Mouse (Mus musculus) midbrain, embryonic 15.5 days (tissue): ENCODE measurements around the gene Gm49450. TPM values are rescaled to one million over a fixed set of nuclear protein-coding genes. Genes with fewer than 3 reads are reported as not detected.

Experiments
- ATAC-seq: fragments of 200-750 bp; cut with Nextera tagmentation; replicated peaks from 2 replicates; pipeline ENCODE4 v1.8.0; 2017; ENCODE audit warnings: moderate TSS enrichment
- H3K27ac ChIP-seq: fragments of 300-500 bp; sonication (generic); 2 replicates; pipeline ENCODE4 v1.5.1; 2015; ENCODE audit warnings: mild to moderate bottlenecking, inconsistent platforms
- H3K27me3 ChIP-seq: fragments of 300-500 bp; sonication (generic); replicated peaks from 2 replicates; pipeline ENCODE4 v1.6.1; 2015; ENCODE audit warnings: inconsistent platforms
- H3K36me3 ChIP-seq: fragments of 300-500 bp; sonication (generic); replicated peaks from 2 replicates; pipeline ENCODE4 v1.6.1; 2015; ENCODE audit warnings: inconsistent platforms
- H3K4me1 ChIP-seq: fragments of 300-500 bp; sonication (generic); 2 replicates; pipeline ENCODE4 v1.6.1; 2015; ENCODE audit warnings: inconsistent platforms
- H3K4me2 ChIP-seq: fragments of 300-500 bp; sonication (generic); 2 replicates; pipeline ENCODE4 v1.6.1; 2015; ENCODE audit warnings: inconsistent platforms, mild to moderate bottlenecking, moderate library complexity
- H3K4me3 ChIP-seq: fragments of 300-500 bp; sonication (generic); 2 replicates; pipeline ENCODE4 v1.5.1; 2015; ENCODE audit warnings: mild to moderate bottlenecking, inconsistent platforms
- H3K9ac ChIP-seq: fragments of 300-500 bp; sonication (generic); 2 replicates; pipeline ENCODE4 v1.6.1; 2015; ENCODE audit warnings: mild to moderate bottlenecking, inconsistent platforms
- H3K9me3 ChIP-seq: fragments of 300-500 bp; sonication (generic); 2 replicates; pipeline ENCODE4 v1.6.1; 2016; ENCODE audit warnings: inconsistent platforms
- WGBS: fragments of 180-500 bp; shearing (Covaris S2); methylation state at CpG from one replicate; pipeline ENCODE4 v1.1.7; 2015; ENCODE audit warnings: mixed read lengths; 5-methylcytosine and 5-hydroxymethylcytosine counted together
- polyA plus RNA-seq: library from polyadenylated mRNA; unstranded; fragments of >200 nt; fragmentation: Nextera tagmentation; extraction: Ambion mirVana; gene quantifications from 2 replicates; pipeline ENCODE4 v1.2.1, GENCODE M21; 2015

The Gm49450 gene
- polyA plus RNA-seq, 1 experiment from 2014 or later, result not detected

GRCm38 (mm10) chr15:98886667-98887387, 66.5 kb downstream of the Gm49450 start:
- no peak for ATAC-seq
- Histone ChIP-seq H3K4me3 (no peak overlapping the region), H3K4me2 (no peak overlapping the region), H3K9me3 (no peaks in the 10 kb centered on the region), H3K9ac (no peak overlapping the region), H3K36me3 (no peaks in the 10 kb centered on the region), H3K27me3 (peaks cover 8% of the 10 kb centered on the region), H3K4me1 (no peaks in the 10 kb centered on the region; the same call in 1 of the 2 replicates), H3K27ac (no peak overlapping the region)
- 67% methylated on average over 8 of the region's 8 CpGs for WGBS

- Histone ChIP-seq H3K9me3 (no peaks in the 10 kb centered on the region), H3K4me3 (no peak overlapping the region), H3K9ac (no peak overlapping the region), H3K4me2 (no peak overlapping the region), H3K4me1 (peaks cover 17% of the 10 kb centered on the region), H3K27me3 (no peaks in the 10 kb centered on the region), H3K27ac (no peak overlapping the region), H3K36me3 (no peaks in the 10 kb centered on the region)
- ATAC-seq, result no peak
- 67% methylated on average over 1 of the region's 1 CpGs for WGBS
Measured at GRCm38 (mm10) chr15:98884106-98884505, 69.2 kb downstream of the Gm49450 start.

GRCm38 (mm10) chr15:98883661-98884060, 69.7 kb downstream of the Gm49450 start:
- no peak overlapping the region for H3K27ac ChIP-seq
- H3K27me3 ChIP-seq, result no peaks in the 10 kb centered on the region
- no peak for ATAC-seq
- H3K36me3 ChIP-seq, result no peaks in the 10 kb centered on the region
- no peak overlapping the region for H3K4me3 ChIP-seq
- no peaks in the 10 kb centered on the region for H3K9me3 ChIP-seq
- no peak overlapping the region for H3K9ac ChIP-seq
- peaks cover 20% of the 10 kb centered on the region for H3K4me1 ChIP-seq
- no peak overlapping the region for H3K4me2 ChIP-seq

Other genes with a start within 250 kb of the Gm49450 start
- gene Ccdc65, start 245.3 kb downstream of the Gm49450 start, polyA plus RNA-seq, result 6.8 and 8.5 TPM in 2 replicates
- gene Fkbp11, start 225.4 kb downstream of the Gm49450 start, polyA plus RNA-seq, result 3.8 and 4.6 TPM in 2 replicates
- gene Arf3, start 190.3 kb downstream of the Gm49450 start, polyA plus RNA-seq, result 103 and 106 TPM in 2 replicates
- gene Wnt10b, start 175.4 kb downstream of the Gm49450 start, polyA plus RNA-seq, result 0.17 TPM in 1 of 2 replicates, not detected in the other
- gene Wnt1, start 163.7 kb downstream of the Gm49450 start, polyA plus RNA-seq, result 2.0 and 2.9 TPM in 2 replicates
- gene Ddn, start 144.1 kb downstream of the Gm49450 start, polyA plus RNA-seq, result 0.52 and 0.81 TPM in 2 replicates
- gene Prkag1, start 122.0 kb downstream of the Gm49450 start, polyA plus RNA-seq, result 72.7 and 84.7 TPM in 2 replicates
- gene Kmt2d, start 82.3 kb downstream of the Gm49450 start, polyA plus RNA-seq, result 11.9 and 13.5 TPM in 2 replicates
- 35.5 and 35.9 TPM in 2 replicates for gene Rhebl1, start 59.0 kb downstream of the Gm49450 start, polyA plus RNA-seq
- 0.35 and 0.73 TPM in 2 replicates for gene Dhh, start 55.0 kb downstream of the Gm49450 start, polyA plus RNA-seq
- 35.5 and 38.3 TPM in 2 replicates for gene Lmbr1l, start 35.3 kb downstream of the Gm49450 start, polyA plus RNA-seq
- gene Tuba1b, start 19.0 kb downstream of the Gm49450 start, polyA plus RNA-seq, result 1,136 and 1,188 TPM in 2 replicates
- gene Tuba1a, start 152 bp upstream of the Gm49450 start, polyA plus RNA-seq, result 17,671 and 17,732 TPM in 2 replicates
- 16.4 and 20.5 TPM in 2 replicates for gene Tuba1c, start 76.3 kb upstream of the Gm49450 start, polyA plus RNA-seq
- 5.7 and 10.3 TPM in 2 replicates for gene Prph, start 101.6 kb upstream of the Gm49450 start, polyA plus RNA-seq
- 4.9 and 6.6 TPM in 2 replicates for gene Troap, start 121.0 kb upstream of the Gm49450 start, polyA plus RNA-seq
- gene C1ql4, start 134.3 kb upstream of the Gm49450 start, polyA plus RNA-seq, result 12.4 and 15.3 TPM in 2 replicates
- gene Dnajc22, start 139.6 kb upstream of the Gm49450 start, polyA plus RNA-seq, result 2.0 and 2.1 TPM in 2 replicates
- 33.0 and 35.4 TPM in 2 replicates for gene Spats2, start 172.4 kb upstream of the Gm49450 start, polyA plus RNA-seq